Mouse (Mus musculus): ENCODE results near the gene Nrxn2.

Nrxn2 gene

DNA sequence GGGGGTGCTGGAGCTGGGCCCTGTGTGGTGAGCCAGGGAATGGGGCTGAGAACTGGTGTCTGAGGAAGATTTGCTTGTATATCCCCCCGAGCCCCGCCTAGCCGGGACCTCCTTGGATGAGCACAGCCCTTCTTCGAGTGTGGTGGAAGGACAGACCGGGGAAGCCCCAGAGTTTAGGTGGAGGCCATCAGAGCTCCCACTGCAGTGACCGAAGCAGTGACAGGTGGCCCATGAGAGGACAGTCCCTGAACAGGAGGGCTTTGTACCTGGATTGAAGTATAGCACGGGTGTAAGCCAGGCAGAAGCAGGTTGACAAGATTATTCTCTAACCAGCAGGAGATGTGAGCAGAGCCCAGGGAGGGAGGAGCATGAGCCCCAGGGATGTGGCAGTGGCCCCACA, 31.3 kb downstream of the Nrxn2 start:
- in situ Hi-C loops (cut with MboI; ENCODE audit: low sequenced_read_pairs), result no loop called here

DNA sequence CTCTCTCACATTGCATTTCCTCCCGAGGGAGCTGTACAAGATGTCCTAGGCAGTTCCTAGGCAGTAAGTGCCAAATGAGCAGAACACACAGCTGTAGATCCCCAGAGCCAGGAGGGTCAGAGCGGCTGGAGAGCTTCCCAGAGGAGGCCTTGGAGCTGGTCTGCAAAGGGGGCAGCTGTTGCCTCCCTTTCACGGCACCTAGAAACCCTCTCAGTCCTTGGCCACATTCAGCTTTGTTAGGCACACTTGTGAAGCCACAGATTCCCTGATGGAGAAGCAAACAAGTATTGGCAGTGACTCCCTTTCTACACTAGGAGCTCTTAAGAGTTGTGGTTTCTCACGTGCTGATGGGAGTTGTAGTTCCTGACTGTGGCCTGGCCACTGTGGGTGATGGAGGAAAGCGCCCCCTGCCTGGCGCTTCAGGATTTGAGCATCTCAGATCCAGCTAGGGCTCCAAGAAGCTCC, 33.5 kb downstream of the Nrxn2 start:
- in situ Hi-C loops (cut with MboI; ENCODE audit: low sequenced_read_pairs), result no loop called here

DNA sequence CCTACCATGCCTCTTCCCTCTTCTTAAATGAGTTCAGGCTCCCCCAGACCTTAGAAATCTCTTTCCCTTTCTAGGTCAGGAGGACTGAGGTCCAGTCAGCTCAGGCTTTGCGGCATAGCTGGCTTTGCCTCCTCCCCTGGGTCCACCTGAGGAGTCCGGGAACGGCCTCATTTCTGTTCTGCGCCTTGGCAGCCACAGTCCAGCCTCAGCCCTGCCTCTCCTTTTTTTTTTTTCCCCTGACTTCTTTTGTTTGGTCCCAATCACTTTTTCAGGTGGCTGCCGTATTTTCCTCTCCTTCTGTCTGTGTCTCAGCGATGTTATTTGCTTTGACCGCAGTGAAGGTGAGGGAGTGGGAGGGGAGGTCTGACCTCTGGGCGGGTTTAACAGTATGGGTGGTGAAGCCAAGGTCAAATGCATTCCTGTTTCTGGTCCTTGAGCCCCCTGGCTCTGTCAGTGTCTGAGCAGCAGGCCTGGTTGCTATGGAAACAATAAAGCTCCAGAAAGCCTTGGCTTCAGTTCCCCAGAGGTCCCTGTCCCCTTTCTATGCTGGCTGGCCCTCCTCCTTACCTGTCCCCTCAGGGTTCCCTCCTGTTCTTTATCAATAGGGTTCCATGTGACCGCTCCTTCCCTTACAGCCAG, 34.3 kb downstream of the Nrxn2 start:
- in situ Hi-C loops (cut with MboI; ENCODE audit: low sequenced_read_pairs), result no loop called here

GRCm38 (mm10) chr19:6453349-6453748, 34.8 kb downstream of the Nrxn2 start:
- in situ Hi-C loops (cut with MboI; ENCODE audit: low sequenced_read_pairs), result no loop called here

DNA sequence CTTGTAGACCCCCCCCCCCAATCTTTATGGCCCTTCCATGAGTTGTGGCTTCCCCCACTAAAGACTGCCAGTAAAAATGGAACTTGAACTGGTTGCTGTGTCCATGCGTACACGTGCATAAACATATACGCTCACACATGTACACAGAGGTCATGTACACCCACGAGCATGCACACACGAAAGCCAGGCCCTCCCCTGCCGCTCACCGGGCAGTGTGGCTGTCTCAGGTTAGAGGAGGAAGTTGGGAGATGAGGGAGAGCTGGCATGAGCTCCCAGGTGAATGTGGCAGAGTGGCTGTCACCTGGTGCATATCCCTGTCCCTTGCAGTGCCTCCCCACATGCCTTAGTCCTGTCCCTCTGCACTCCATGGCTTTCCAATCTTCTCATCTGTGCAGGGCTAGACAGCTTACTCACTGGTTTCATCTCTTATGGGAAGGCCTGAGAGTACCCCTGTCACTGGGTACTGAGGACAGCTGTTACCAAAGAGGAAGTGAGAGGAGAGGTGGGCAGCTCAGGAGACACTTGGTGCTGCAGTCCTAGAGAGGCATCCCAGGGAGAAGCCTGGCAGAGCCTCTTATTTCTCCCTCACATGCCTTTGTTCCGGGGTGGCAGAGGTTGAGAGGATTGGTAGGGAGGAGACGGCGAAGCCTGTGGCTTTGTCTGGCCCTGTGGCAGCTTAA, 35.6 kb downstream of the Nrxn2 start:
- in situ Hi-C loops (cut with MboI; ENCODE audit: low sequenced_read_pairs), result no loop called here

DNA sequence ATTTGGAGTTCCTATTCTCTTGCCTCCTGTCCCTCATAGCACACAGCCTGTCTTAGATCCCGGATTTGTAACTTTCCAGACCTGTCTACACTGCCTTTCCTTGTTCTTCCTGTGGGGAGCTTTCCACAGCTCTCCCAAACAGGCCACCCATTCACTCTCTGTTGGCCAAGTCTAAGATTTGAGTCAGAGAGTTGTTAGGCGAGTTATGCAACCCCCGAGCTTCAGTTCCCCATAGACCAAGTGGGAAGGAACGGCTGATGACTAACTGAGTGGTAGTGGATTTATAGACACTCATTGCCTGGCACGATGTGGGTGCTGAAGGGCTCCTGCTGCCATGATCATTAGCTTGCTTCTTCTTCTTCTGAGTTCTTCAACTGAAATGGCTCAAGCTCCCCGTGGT, 41.0 kb downstream of the Nrxn2 start:
- in situ Hi-C loops (cut with MboI; ENCODE audit: low sequenced_read_pairs), result no loop called here

- in situ Hi-C loops (cut with MboI; ENCODE audit: low sequenced_read_pairs), result no loop called here
Measured at GRCm38 (mm10) chr19:6462841-6463240, 44.3 kb downstream of the Nrxn2 start.

GRCm38 (mm10) chr19:6464306-6465071, 46.0 kb downstream of the Nrxn2 start:
- in situ Hi-C loops (cut with MboI; ENCODE audit: low sequenced_read_pairs), result no loop called here

- in situ Hi-C loops (cut with MboI; ENCODE audit: low sequenced_read_pairs), result no loop called here
Measured at GRCm38 (mm10) chr19:6465090-6465489, 46.6 kb downstream of the Nrxn2 start.

DNA sequence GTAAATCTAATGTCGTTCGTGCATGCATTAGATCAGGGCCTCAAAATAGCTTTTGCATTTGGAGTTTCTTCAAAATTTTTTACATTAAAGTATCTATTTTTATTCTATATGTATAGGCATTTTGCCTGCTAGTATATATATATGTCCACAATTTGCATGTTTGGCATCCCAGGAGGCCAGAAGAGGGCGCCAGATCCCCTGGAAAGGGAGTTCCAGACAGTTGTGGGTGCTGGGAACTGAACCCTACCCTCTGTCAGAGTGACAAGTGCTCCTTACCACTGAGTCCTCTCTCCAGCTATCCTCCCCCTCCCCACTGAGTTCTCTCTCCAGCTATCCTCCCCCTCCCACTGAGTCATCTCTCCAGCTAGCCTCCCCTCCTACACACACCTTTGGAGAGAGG, 48.4 kb downstream of the Nrxn2 start:
- in situ Hi-C loops (cut with MboI; ENCODE audit: low sequenced_read_pairs), result no loop called here

- in situ Hi-C loops (cut with MboI; ENCODE audit: low sequenced_read_pairs), result no loop called here
Measured at GRCm38 (mm10) chr19:6467374-6467979, 48.9 kb downstream of the Nrxn2 start.

- in situ Hi-C loops (cut with MboI; ENCODE audit: low sequenced_read_pairs), result no loop called here
Measured at GRCm38 (mm10) chr19:6471630-6472029, 53.1 kb downstream of the Nrxn2 start.

- in situ Hi-C loops (cut with MboI; ENCODE audit: low sequenced_read_pairs), result no loop called here
Measured at GRCm38 (mm10) chr19:6472821-6473220, 54.3 kb downstream of the Nrxn2 start.

GRCm38 (mm10) chr19:6474706-6475105, 56.2 kb downstream of the Nrxn2 start:
- in situ Hi-C loops (cut with MboI; ENCODE audit: low sequenced_read_pairs), result no loop called here

GRCm38 (mm10) chr19:6475129-6475528, 56.6 kb downstream of the Nrxn2 start:
- in situ Hi-C loops (cut with MboI; ENCODE audit: low sequenced_read_pairs), result no loop called here

- in situ Hi-C loops (cut with MboI; ENCODE audit: low sequenced_read_pairs), result no loop called here
Measured at GRCm38 (mm10) chr19:6477007-6477406, 58.5 kb downstream of the Nrxn2 start.

- in situ Hi-C loops (cut with MboI; ENCODE audit: low sequenced_read_pairs), result no loop called here
Measured at GRCm38 (mm10) chr19:6478566-6478965, 60.0 kb downstream of the Nrxn2 start.

DNA sequence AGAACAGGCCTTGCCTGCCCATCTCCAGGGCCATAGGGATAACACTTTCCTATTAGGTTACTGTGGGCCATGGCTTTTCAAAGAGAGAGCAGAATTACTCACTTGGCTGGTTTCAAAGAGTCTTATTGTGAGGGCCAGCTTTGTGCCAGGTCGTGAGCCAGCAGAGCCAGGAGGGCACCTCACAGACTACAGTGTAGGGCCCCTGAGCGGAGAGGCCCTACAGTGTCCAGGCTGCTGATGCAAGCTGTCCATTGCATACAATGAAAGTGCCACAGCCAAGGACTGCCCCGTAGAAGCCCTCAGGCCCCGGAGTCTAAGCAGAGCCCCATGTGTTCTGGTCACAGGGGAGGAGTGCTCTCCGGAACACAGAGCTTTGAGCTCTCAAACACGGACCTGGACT, 64.4 kb downstream of the Nrxn2 start:
- in situ Hi-C loops (cut with MboI; ENCODE audit: low sequenced_read_pairs), result no loop called here

- in situ Hi-C loops (cut with MboI; ENCODE audit: low sequenced_read_pairs), result no loop called here
Measured at GRCm38 (mm10) chr19:6485059-6485630, 66.6 kb downstream of the Nrxn2 start.

- in situ Hi-C loops (cut with MboI; ENCODE audit: low sequenced_read_pairs), result no loop called here
Measured at GRCm38 (mm10) chr19:6489030-6489429, 70.5 kb downstream of the Nrxn2 start.

GRCm38 (mm10) chr19:6491538-6491937, 73.0 kb downstream of the Nrxn2 start:
- in situ Hi-C loops (cut with MboI; ENCODE audit: low sequenced_read_pairs), result no loop called here
